Mouse (Mus musculus) C2C12 (cell line): ENCODE data around the gene Qtrt2.

Experiments
- CTCF ChIP-seq: IDR thresholded peaks from one replicate; pipeline ENCODE4 v1.5.1; 2011; ENCODE audit not compliant: control insufficient read depth, insufficient read depth, insufficient read length
- FOSL1 ChIP-seq: IDR thresholded peaks from one replicate; pipeline ENCODE4 v1.8.0; 2011; ENCODE audit warnings: mild to moderate bottlenecking, low read length; ENCODE audit not compliant: poor library complexity, insufficient read depth, severe bottlenecking
- MYOD1 ChIP-seq: IDR thresholded peaks from one replicate; pipeline ENCODE4 v1.6.1; 2011; ENCODE audit warnings: low read depth; ENCODE audit not compliant: control insufficient read depth, insufficient read length
- USF1 ChIP-seq: IDR thresholded peaks from one replicate; pipeline ENCODE4 v1.6.1; 2011; ENCODE audit warnings: low read depth, mild to moderate bottlenecking, control low read depth, moderate library complexity

GRCm38 (mm10) chr16:43879769-43880168 is 46.8 kb downstream of the Qtrt2 start:
- TF ChIP-seq CTCF (no peak), MYOD1 (no peak), FOSL1 (no peak), USF1 (no peak)
